Mouse (Mus musculus): ENCODE measurements around the gene Rgs1.

The Rgs1 gene

GRCm38 (mm10) chr1:144248923-144249322, at the start of gene Rgs1:
Gene Rgs1, minus strand, starts transcription at chr1:144249242.
- DNase-seq: peak; percentile 55

GRCm38 (mm10) chr1:144283020-144284014, 34.3 kb upstream of the Rgs1 start:
- DNase-seq: no peak

GRCm38 (mm10) chr1:144280056-144280455, 31.0 kb upstream of the Rgs1 start:
- DNase-seq: no peak

- DNase-seq: no peak
Measured at GRCm38 (mm10) chr1:144272991-144273390, 23.9 kb upstream of the Rgs1 start.

GRCm38 (mm10) chr1:144269112-144269511, 20.1 kb upstream of the Rgs1 start:
- no peak for DNase-seq

GRCm38 (mm10) chr1:144267471-144268470, 18.7 kb upstream of the Rgs1 start:
- no peak for DNase-seq

GRCm38 (mm10) chr1:144264000-144264399, 15.0 kb upstream of the Rgs1 start:
- no peak for DNase-seq

GRCm38 (mm10) chr1:144262008-144262407, 13.0 kb upstream of the Rgs1 start:
- DNase-seq: no peak

GRCm38 (mm10) chr1:144258779-144259178, 9.7 kb upstream of the Rgs1 start:
- DNase-seq: no peak

GRCm38 (mm10) chr1:144256556-144257331, 7.7 kb upstream of the Rgs1 start:
- no peak for DNase-seq

GRCm38 (mm10) chr1:144248206-144248605, 836 bp downstream of the Rgs1 start:
- DNase-seq: no peak

GRCm38 (mm10) chr1:144247382-144247781, 1.7 kb downstream of the Rgs1 start:
- no peak for DNase-seq

GRCm38 (mm10) chr1:144243511-144243910, 5.5 kb downstream of the Rgs1 start:
- DNase-seq: peak; percentile 61

GRCm38 (mm10) chr1:144239195-144239594, 9.8 kb downstream of the Rgs1 start:
- no peak for DNase-seq

- DNase-seq: no peak
Measured at GRCm38 (mm10) chr1:144215230-144215629, 33.8 kb downstream of the Rgs1 start.

- DNase-seq: no peak
Measured at GRCm38 (mm10) chr1:144210912-144211311, 38.1 kb downstream of the Rgs1 start.

GRCm38 (mm10) chr1:144206281-144207061, 42.6 kb downstream of the Rgs1 start:
- no peak for DNase-seq

- DNase-seq: no peak
Measured at GRCm38 (mm10) chr1:144204766-144205165, 44.3 kb downstream of the Rgs1 start.

- no peak for DNase-seq
Measured at GRCm38 (mm10) chr1:144202939-144203338, 46.1 kb downstream of the Rgs1 start.

- DNase-seq: peak; percentile 51
Measured at GRCm38 (mm10) chr1:144200496-144200895, 48.5 kb downstream of the Rgs1 start.

GRCm38 (mm10) chr1:144199538-144199937, 49.5 kb downstream of the Rgs1 start:
- no peak for DNase-seq

All from lung, postnatal 36 days (tissue).